Mouse (Mus musculus) midbrain, postnatal 0 days (tissue): Measurements from ENCODE around the gene Trp53rka. TPM values are rescaled to one million over a fixed set of nuclear protein-coding genes. Genes with fewer than 3 reads are reported as not detected.
"Not testable (repeated sequence)": the region's sequence is repeated elsewhere in the genome, so short reads cannot be mapped to it uniquely, and the experiment has no call there.

Experiments used
- ATAC-seq: fragments of 200-750 bp; cut with Nextera tagmentation; 2 replicates; pipeline ENCODE4 v1.8.0; 2017; ENCODE audit warnings: moderate number of reproducible peaks, mild to moderate bottlenecking, moderate TSS enrichment, moderate library complexity; ENCODE audit not compliant: low FRiP score
- DNase-seq: peaks from one replicate; pipeline ENCODE4 v3.0.0-alpha.2; 2015; ENCODE audit warnings: low spot score
- H3K27ac ChIP-seq: fragments of 300-500 bp; sonication (generic); 2 replicates; pipeline ENCODE4 v1.5.1; 2014; ENCODE audit warnings: low read depth, mild to moderate bottlenecking, low read length, mixed read lengths
- H3K27me3 ChIP-seq: fragments of 300-500 bp; sonication (generic); 2 replicates; pipeline ENCODE4 v1.6.1; 2014; ENCODE audit warnings: low read length, control low read depth, mixed read lengths; ENCODE audit not compliant: insufficient read depth
- H3K36me3 ChIP-seq: fragments of 300-500 bp; sonication (generic); 2 replicates; pipeline ENCODE4 v1.6.1; 2014; ENCODE audit warnings: low read length, control low read depth, mixed read lengths; ENCODE audit not compliant: insufficient read depth
- H3K4me1 ChIP-seq: fragments of 300-500 bp; sonication (generic); 2 replicates; pipeline ENCODE4 v1.6.1; 2014; ENCODE audit warnings: mild to moderate bottlenecking, control low read depth, antibody characterized with exemption, low read length, mixed read lengths; ENCODE audit not compliant: insufficient read depth
- H3K4me2 ChIP-seq: fragments of 300-500 bp; sonication (generic); 2 replicates; pipeline ENCODE4 v1.6.1; 2014; ENCODE audit warnings: low read depth, mild to moderate bottlenecking, low read length, mixed read lengths; ENCODE audit not compliant: poor library complexity, severe bottlenecking
- H3K4me3 ChIP-seq: fragments of 300-500 bp; sonication (generic); 2 replicates; pipeline ENCODE4 v1.5.1; 2014; ENCODE audit warnings: low read depth, mild to moderate bottlenecking, low read length, moderate library complexity
- H3K9ac ChIP-seq: fragments of 300-500 bp; sonication (generic); replicated peaks from 2 replicates; pipeline ENCODE4 v1.6.1; 2014; ENCODE audit warnings: mild to moderate bottlenecking, low read length, moderate library complexity, mixed read lengths; ENCODE audit not compliant: poor library complexity, severe bottlenecking
- H3K9me3 ChIP-seq: fragments of 300-500 bp; sonication (generic); 2 replicates; pipeline ENCODE4 v1.6.1; 2016; ENCODE audit warnings: low read length, control low read depth
- CTCF ChIP-seq: IDR thresholded peaks from 2 replicates; pipeline ENCODE4 v1.5.1; 2016; ENCODE audit warnings: antibody characterized with exemption, mild to moderate bottlenecking
- WGBS: fragments of 180-500 bp; shearing (Covaris S2); extraction: QIAGEN DNeasy Blood & Tissue Kit; methylation state at CpG from one replicate; pipeline ENCODE4 v1.1.7; 2014; 5-methylcytosine and 5-hydroxymethylcytosine counted together
- polyA plus RNA-seq: library from polyadenylated mRNA; unstranded; fragments of >200 nt; fragmentation: Nextera tagmentation; extraction: Ambion mirVana; gene quantifications from 2 replicates; pipeline ENCODE4 v1.2.1, GENCODE M21; 2015
- total RNA-seq: library from RNA; depleted of rRNA; stranded (reverse); fragments of >200 nt; gene quantifications from 2 replicates; pipeline ENCODE4 v1.2.3, GENCODE M21; 2014

Gene Trp53rka
- total and polyA plus RNA-seq, 2 experiments from 2014 or later: 37.0 to 37.1 TPM

DNA sequence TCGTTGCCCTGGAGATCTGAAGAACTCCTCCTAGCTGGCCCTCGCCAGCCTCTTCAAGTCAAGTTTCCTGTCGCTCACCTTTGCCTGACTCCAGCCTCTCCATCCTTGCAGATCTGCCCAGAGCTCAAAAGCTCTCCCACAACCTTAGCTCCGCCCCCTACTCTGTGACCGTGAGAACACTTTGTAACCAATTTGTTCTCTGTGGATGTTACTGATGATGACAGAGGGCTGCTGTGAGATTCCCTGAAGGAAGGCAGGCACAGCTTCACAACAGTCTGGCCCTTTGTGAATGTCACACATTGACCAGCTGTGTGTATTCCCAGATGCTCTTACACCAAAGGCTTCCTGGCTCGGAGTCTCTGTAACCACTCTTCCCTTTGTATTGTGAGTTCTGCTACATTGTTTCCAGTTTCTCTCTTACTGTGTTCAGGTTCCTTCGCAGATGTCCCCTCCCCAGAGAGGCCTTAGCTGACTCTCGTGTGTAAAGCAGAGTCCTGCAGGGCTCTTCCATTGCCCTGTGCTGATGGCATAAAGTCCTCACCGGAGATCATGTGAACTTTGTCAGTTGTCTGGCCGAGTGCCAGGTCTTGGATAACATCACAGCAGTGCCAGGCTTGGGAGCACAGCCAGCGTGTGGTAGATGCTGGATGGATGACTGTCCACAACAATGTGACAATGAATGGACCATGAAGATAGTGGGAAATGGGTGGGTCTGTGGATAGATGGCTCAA, 19.9 kb upstream of the Trp53rka start:
- Histone ChIP-seq H3K27ac (no peak overlapping the region; the same call in 1 of the 2 replicates), H3K27me3 (no peaks in the 10 kb centered on the region), H3K36me3 (no peaks in the 10 kb centered on the region), H3K9ac (no peak overlapping the region), H3K4me2 (no peak overlapping the region), H3K4me1 (peaks cover 5% of the 10 kb centered on the region), H3K4me3 (no peak overlapping the region), H3K9me3 (no peaks in the 10 kb centered on the region)
- no peak for TF ChIP-seq CTCF
- no peak for ATAC-seq
- DNase-seq: peak; percentile 69
- WGBS: 31% methylated on average over 11 of the region's 11 CpGs

DNA sequence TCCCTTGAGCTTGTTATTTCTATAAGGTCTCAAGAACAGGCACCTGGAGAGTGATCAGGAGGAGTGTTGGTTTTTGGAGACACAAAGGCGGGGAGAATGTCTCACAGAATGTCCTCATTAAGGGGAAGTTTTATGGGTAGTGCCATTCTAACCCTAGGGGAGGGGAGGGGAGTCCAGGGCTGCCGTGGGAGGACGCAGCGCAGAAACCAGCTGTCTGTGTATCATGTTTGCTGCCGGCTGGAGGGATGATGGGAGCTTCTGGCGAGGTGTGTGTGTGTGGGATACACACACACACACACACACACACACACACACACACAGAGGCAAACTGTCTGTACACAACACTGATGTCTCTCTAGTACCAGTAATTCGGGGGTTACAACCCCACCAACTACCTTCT, 19.3 kb upstream of the Trp53rka start:
- Histone ChIP-seq H3K27me3 (no peaks in the 10 kb centered on the region), H3K4me1 (peaks cover 5% of the 10 kb centered on the region), H3K9ac (no peak overlapping the region), H3K36me3 (no peaks in the 10 kb centered on the region), H3K4me2 (no peak overlapping the region), H3K4me3 (no peak overlapping the region), H3K9me3 (no peaks in the 10 kb centered on the region), H3K27ac (no peak overlapping the region)
- ATAC-seq (no peak), DNase-seq (no peak)
- 61% methylated on average over 7 of the region's 7 CpGs for WGBS
- TF ChIP-seq CTCF: no peak

DNA sequence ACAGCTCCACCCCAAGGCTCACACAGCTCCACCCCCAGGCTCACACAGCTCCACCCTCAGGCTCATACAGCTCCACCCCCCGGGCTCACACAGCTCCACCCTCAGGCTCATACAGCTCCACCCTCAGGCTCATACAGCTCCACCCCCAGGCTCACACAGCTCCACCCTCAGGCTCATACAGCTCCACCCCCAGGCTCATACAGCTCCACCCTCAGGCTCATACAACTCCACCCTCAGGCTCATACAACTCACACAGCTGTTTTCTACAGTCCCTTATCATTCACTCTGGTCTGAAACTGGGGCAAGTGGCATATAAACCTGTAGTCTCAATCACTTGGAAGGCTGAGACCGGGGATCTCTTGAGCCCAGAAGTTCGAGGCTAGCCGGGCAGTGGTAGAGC, 18.4 kb upstream of the Trp53rka start:
- WGBS: 87% methylated on average over 4 of the region's 4 CpGs

DNA sequence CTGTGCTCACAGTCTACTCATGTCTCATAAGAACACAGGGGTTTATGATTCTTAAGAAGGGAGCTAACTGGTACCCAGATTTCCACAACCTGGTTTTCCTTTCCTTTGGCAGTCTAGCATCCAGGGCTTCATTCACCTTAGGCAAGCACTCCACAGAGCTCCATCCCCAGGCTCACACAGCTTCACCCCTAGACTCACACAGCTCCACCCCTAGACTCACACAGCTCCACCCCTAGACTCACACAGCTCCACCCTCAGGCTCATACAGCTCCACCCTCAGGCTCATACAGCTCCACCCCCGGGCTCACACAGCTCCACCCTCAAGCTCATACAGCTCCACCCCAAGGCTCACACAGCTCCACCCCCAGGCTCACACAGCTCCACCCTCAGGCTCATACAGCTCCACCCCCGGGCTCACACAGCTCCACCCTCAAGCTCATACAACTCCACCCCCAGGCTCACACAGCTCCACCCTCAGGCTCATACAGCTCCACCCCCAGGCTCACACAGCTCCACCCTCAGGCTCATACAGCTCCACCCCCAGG, 17.9 kb upstream of the Trp53rka start:
- not testable (repeated sequence) for H3K27ac ChIP-seq, H3K27me3 ChIP-seq, ATAC-seq, H3K36me3 ChIP-seq, H3K4me3 ChIP-seq, H3K4me1 ChIP-seq, DNase-seq, H3K9ac ChIP-seq, H3K4me2 ChIP-seq, H3K9me3 ChIP-seq
- WGBS: 72% methylated on average over 2 of the region's 2 CpGs

More for the DNA sequence above, 18.4 kb upstream of the Trp53rka start:
- ATAC-seq, H3K4me2 ChIP-seq, H3K9ac ChIP-seq, DNase-seq, H3K4me1 ChIP-seq, H3K36me3 ChIP-seq, H3K27me3 ChIP-seq, H3K4me3 ChIP-seq, H3K27ac ChIP-seq, H3K9me3 ChIP-seq: not testable (repeated sequence)

DNA sequence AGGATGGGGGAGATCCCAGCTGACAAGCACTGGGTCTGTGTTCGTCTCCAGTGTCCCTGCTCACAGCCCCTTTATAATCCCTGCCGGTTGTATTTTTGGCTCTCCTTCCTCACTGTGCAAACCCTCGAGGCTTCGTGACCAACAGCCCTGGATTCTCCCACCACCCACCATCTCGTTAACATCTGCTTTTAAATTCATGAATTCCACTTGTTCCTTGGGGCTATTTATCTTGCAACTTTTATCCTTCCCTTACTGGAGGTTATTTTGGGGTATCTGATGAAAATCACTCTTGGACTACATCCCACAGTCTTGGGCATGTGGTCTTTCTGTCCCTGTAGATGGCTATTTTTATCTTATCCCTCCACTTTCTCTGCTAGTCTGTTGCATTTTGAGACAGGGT, 17.3 kb upstream of the Trp53rka start:
- Histone ChIP-seq H3K4me1 (peaks cover 5% of the 10 kb centered on the region), H3K9ac (no peak overlapping the region), H3K9me3 (no peaks in the 10 kb centered on the region), H3K27me3 (no peaks in the 10 kb centered on the region), H3K36me3 (no peaks in the 10 kb centered on the region), H3K4me3 (no peak overlapping the region), H3K4me2 (no peak overlapping the region), H3K27ac (no peak overlapping the region)
- WGBS: 25% methylated on average over 5 of the region's 5 CpGs
- DNase-seq (no peak), ATAC-seq (no peak)
- no peak for TF ChIP-seq CTCF

DNA sequence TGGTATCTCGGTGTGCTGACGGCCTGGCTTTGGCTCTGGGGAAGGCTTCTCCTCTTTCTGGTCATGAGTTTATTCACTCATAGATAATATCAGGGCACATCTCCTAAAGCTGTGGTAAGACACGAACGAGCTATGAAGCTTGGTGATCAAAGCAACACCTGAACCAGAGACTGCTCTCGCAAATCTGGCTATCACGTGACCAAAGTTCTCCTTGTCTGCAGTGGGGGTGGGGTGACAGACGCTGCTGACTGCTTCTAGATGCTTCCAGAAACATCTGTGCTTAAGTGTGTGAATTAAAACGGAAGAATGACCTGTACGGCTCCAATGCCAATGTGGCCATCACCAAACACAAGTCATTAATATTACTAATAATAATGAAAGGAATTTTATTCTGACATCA, 16.6 kb upstream of the Trp53rka start:
- Histone ChIP-seq H3K9me3 (no peaks in the 10 kb centered on the region), H3K36me3 (no peaks in the 10 kb centered on the region), H3K9ac (no peak overlapping the region), H3K4me1 (peaks cover 5% of the 10 kb centered on the region), H3K27ac (no peak overlapping the region), H3K27me3 (no peaks in the 10 kb centered on the region), H3K4me2 (no peak overlapping the region), H3K4me3 (no peak overlapping the region)
- DNase-seq (no peak), ATAC-seq (no peak)
- TF ChIP-seq CTCF: no peak
- 77% methylated on average over 9 of the region's 9 CpGs for WGBS
